Mouse (Mus musculus) MEL (cell line): ENCODE measurements at regions not wholly inside any gene's neighbourhood (a gene's known extent, or its start where the extent isn't known, plus 50 kb on each side); places are given as distances from the start of the nearest gene placed in this dataset.

Experiments used
- DNase-seq: peaks from one replicate; pipeline ENCODE4 v3.0.0; 2011; ENCODE audit warnings: low read depth, low spot score
- H3K27ac ChIP-seq: 2 replicates; pipeline ENCODE4 v1.5.1; 2012; ENCODE audit warnings: low read depth, mild to moderate bottlenecking, control low read depth, low read length, moderate library complexity; ENCODE audit not compliant: control insufficient read depth
- H3K27me3 ChIP-seq, 2 experiments: fragments of 150-350 bp in 1 of 2; sonication (generic) in 1 of 2; 2 replicates each; pipeline ENCODE4 v1.6.1; 2012; ENCODE audit warnings: low read length in 2 of 2, mild to moderate bottlenecking in 2 of 2, improper control_type of control experiment in 1 of 2, moderate library complexity in 1 of 2; ENCODE audit not compliant: insufficient read depth in 2 of 2, control insufficient read depth in 1 of 2
- H3K36me3 ChIP-seq, 2 experiments: 2 replicates each; pipeline ENCODE4 v1.6.1; 2012 to 2014; ENCODE audit warnings: low read length in 2 of 2, improper control_type of control experiment in 1 of 2, inconsistent platforms in 1 of 2, mild to moderate bottlenecking in 1 of 2; ENCODE audit not compliant: insufficient read depth in 2 of 2, control insufficient read depth in 1 of 2
- H3K4me1 ChIP-seq, 2 experiments: fragments of 150-350 bp in 1 of 2; sonication (generic) in 1 of 2; 2 replicates each; pipeline ENCODE4 v1.6.1; 2012; ENCODE audit warnings: low read length in 2 of 2, improper control_type of control experiment in 1 of 2, mild to moderate bottlenecking in 1 of 2; ENCODE audit not compliant: insufficient read depth in 2 of 2, control insufficient read depth in 1 of 2
- H3K4me3 ChIP-seq, 2 experiments: fragments of 150-350 bp in 1 of 2; sonication (generic) in 1 of 2; 2 replicates each; pipeline ENCODE4 v1.5.1; 2012; ENCODE audit warnings: low read depth in 2 of 2, low read length in 2 of 2, mild to moderate bottlenecking in 2 of 2, moderate library complexity in 2 of 2, control low read depth in 1 of 2, improper control_type of control experiment in 1 of 2; ENCODE audit not compliant: control insufficient read depth in 1 of 2, insufficient read depth in 1 of 2
- H3K79me2 ChIP-seq: 2 replicates; pipeline ENCODE4 v1.6.1; 2012; ENCODE audit warnings: mild to moderate bottlenecking, low read length, moderate library complexity; ENCODE audit not compliant: control insufficient read depth, poor library complexity, insufficient read depth
- H3K9ac ChIP-seq: 2 replicates; pipeline ENCODE4 v1.6.1; 2012; ENCODE audit warnings: low read depth, mild to moderate bottlenecking, control low read depth, low read length, moderate library complexity; ENCODE audit not compliant: control insufficient read depth, poor library complexity, severe bottlenecking
- H3K9me3 ChIP-seq: fragments of 150-350 bp; sonication (generic); replicated peaks from 2 replicates; pipeline ENCODE4 v1.6.1; 2012; ENCODE audit warnings: mild to moderate bottlenecking, low read length, improper control_type of control experiment, moderate library complexity; ENCODE audit not compliant: insufficient read depth
- CHD1 ChIP-seq: IDR thresholded peaks from 2 replicates; pipeline ENCODE4 v1.6.1; 2012; ENCODE audit warnings: low read depth, mild to moderate bottlenecking, inconsistent platforms, low read length, improper control_type of control experiment
- CHD2 ChIP-seq: IDR thresholded peaks from 2 replicates; pipeline ENCODE4 v1.6.1; 2011; ENCODE audit warnings: low read length, improper control_type of control experiment
- CTCF ChIP-seq, 3 experiments: IDR thresholded peaks in 2 of 3; conservative IDR thresholded peaks in 1 of 3; 2 replicates each; pipeline ENCODE4 v1.5.1; 2011 to 2012; ENCODE audit warnings: low read length in 3 of 3, low read depth in 2 of 3, mild to moderate bottlenecking in 2 of 3, improper control_type of control experiment in 1 of 3, inconsistent platforms in 1 of 3, mixed read lengths in 1 of 3, moderate library complexity in 1 of 3; ENCODE audit not compliant: control insufficient read depth in 1 of 3, insufficient read depth in 1 of 3, poor library complexity in 1 of 3, severe bottlenecking in 1 of 3
- E2F4 ChIP-seq: IDR thresholded peaks from 2 replicates; pipeline ENCODE4 v1.6.1; 2011; ENCODE audit warnings: low read depth, low read length, improper control_type of control experiment, borderline replicate concordance
- GABPA ChIP-seq: IDR thresholded peaks from 2 replicates; pipeline ENCODE4 v1.6.1; 2012; ENCODE audit warnings: low read depth, mild to moderate bottlenecking, inconsistent platforms, low read length, improper control_type of control experiment, moderate library complexity
- MAZ ChIP-seq: IDR thresholded peaks from 2 replicates; pipeline ENCODE4 v1.6.1; 2012; ENCODE audit warnings: low read depth, mild to moderate bottlenecking, inconsistent platforms, low read length, improper control_type of control experiment
- MEF2A ChIP-seq: IDR thresholded peaks from 2 replicates; pipeline ENCODE4 v1.6.1; 2014; ENCODE audit warnings: low read depth, mild to moderate bottlenecking, inconsistent platforms, low read length, improper control_type of control experiment; ENCODE audit not compliant: poor library complexity, insufficient replicate concordance, severe bottlenecking; ENCODE audit errors: extremely low read depth
- MYC ChIP-seq: IDR thresholded peaks from 2 replicates; pipeline ENCODE4 v1.6.1; 2011; ENCODE audit warnings: low read depth, mild to moderate bottlenecking, low read length, improper control_type of control experiment, moderate library complexity
- NELFE ChIP-seq: IDR thresholded peaks from 2 replicates; pipeline ENCODE4 v1.6.1; 2011; ENCODE audit warnings: low read depth, low read length, improper control_type of control experiment
- POLR2AphosphoS2 ChIP-seq: IDR thresholded peaks from 2 replicates; pipeline ENCODE4 v1.6.1; 2011; ENCODE audit warnings: low read length, improper control_type of control experiment
- RAD21 ChIP-seq: IDR thresholded peaks from 2 replicates; pipeline ENCODE4 v1.6.1; 2011; ENCODE audit warnings: mild to moderate bottlenecking, low read depth, low read length, improper control_type of control experiment
- RCOR1 ChIP-seq: IDR thresholded peaks from 2 replicates; pipeline ENCODE4 v1.6.1; 2012; ENCODE audit warnings: low read depth, mild to moderate bottlenecking, inconsistent platforms, low read length, improper control_type of control experiment
- SMC3 ChIP-seq: IDR thresholded peaks from 2 replicates; pipeline ENCODE4 v1.6.1; 2011; ENCODE audit warnings: low read depth, low read length, improper control_type of control experiment
- TAL1 ChIP-seq: IDR thresholded peaks from 2 replicates; pipeline ENCODE4 v1.6.1; 2012; ENCODE audit warnings: mild to moderate bottlenecking, inconsistent platforms, low read length, moderate library complexity, mixed read lengths
- TBP ChIP-seq: IDR thresholded peaks from 2 replicates; pipeline ENCODE4 v1.8.0; 2011; ENCODE audit warnings: low read depth, low read length, improper control_type of control experiment
- ZC3H11A ChIP-seq: IDR thresholded peaks from 2 replicates; pipeline ENCODE4 v1.6.1; 2012; ENCODE audit warnings: low read depth, mild to moderate bottlenecking, inconsistent platforms, low read length, improper control_type of control experiment
- ZKSCAN1 ChIP-seq: IDR thresholded peaks from 2 replicates; pipeline ENCODE4 v1.6.1; 2012; ENCODE audit warnings: low read depth, mild to moderate bottlenecking, inconsistent platforms, low read length, improper control_type of control experiment, moderate library complexity
- ZMIZ1 ChIP-seq: IDR thresholded peaks from 2 replicates; pipeline ENCODE4 v1.6.1; 2012; ENCODE audit warnings: low read depth, mild to moderate bottlenecking, inconsistent platforms, low read length, improper control_type of control experiment, moderate library complexity

GRCm38 (mm10) chr17:47112556-47113225, 102.3 kb upstream of the Ubr2 start:
- H3K79me2 ChIP-seq, result no peaks in the 10 kb centered on the region
- no peaks in the 10 kb centered on the region; a peak in 1 of 4 replicates for H3K36me3 ChIP-seq
- H3K27ac ChIP-seq, result no peak overlapping the region
- no peaks in the 10 kb centered on the region; a peak in 1 of 4 replicates for H3K27me3 ChIP-seq
- no peaks in the 10 kb centered on the region; a peak in 1 of 4 replicates for H3K4me1 ChIP-seq
- H3K4me3 ChIP-seq, result no peak overlapping the region
- H3K9me3 ChIP-seq, result no peaks in the 10 kb centered on the region
- H3K9ac ChIP-seq, result no peak overlapping the region
- DNase-seq, result peak; percentile 35
- 0 out of 2 replicates have a peak, but pooled peaks have one; percentile 26 for TF ChIP-seq ZC3H11A
- TF ChIP-seq MAZ, result no peak
- no peak for TF ChIP-seq RCOR1
- TF ChIP-seq SMC3, result peak; percentile 57
- peak; percentile 40 for TF ChIP-seq RAD21
- peak; percentile 58 to 67 (median 65) for TF ChIP-seq CTCF (IDR thresholded peaks at IDR 0.05 in 2 of 3, conservative IDR thresholded peaks at IDR 0.05 in 1 of 3; ENCODE audit: control insufficient read depth in 1 of 3, insufficient read depth in 1 of 3, low read depth in 2 of 3, low read length in 3 of 3, poor library complexity in 1 of 3, severe bottlenecking in 1 of 3)

GRCm38 (mm10) chr17:47110836-47111235, 100.5 kb upstream of the Ubr2 start:
- no peaks in the 10 kb centered on the region; a peak in 1 of 4 replicates for H3K4me1 ChIP-seq
- no peak overlapping the region for H3K9ac ChIP-seq
- no peak for TF ChIP-seq TBP
- no peak for TF ChIP-seq CHD1
- H3K36me3 ChIP-seq, result no peaks in the 10 kb centered on the region; a peak in 1 of 4 replicates
- no peaks in the 10 kb centered on the region for H3K9me3 ChIP-seq
- no peaks in the 10 kb centered on the region for H3K79me2 ChIP-seq
- DNase-seq, result no peak
- no peaks in the 10 kb centered on the region; a peak in 1 of 4 replicates for H3K27me3 ChIP-seq
- H3K27ac ChIP-seq, result no peak overlapping the region
- no peak overlapping the region for H3K4me3 ChIP-seq

GRCm38 (mm10) chr17:47104328-47104727, 94.0 kb upstream of the Ubr2 start:
- Histone ChIP-seq H3K9me3 (no peaks in the 10 kb centered on the region), H3K27ac (no peak overlapping the region), H3K4me3 (no peak overlapping the region), H3K27me3 (no peaks in the 10 kb centered on the region; a peak in 1 of 4 replicates), H3K9ac (no peak overlapping the region), H3K4me1 (no peaks in the 10 kb centered on the region), H3K79me2 (no peaks in the 10 kb centered on the region), H3K36me3 (no peaks in the 10 kb centered on the region)
- no peak for TF ChIP-seq MYC
- TF ChIP-seq ZKSCAN1, result no peak
- TF ChIP-seq GABPA, result no peak
- no peak for TF ChIP-seq CHD2
- no peak for TF ChIP-seq TAL1
- no peak for TF ChIP-seq NELFE
- TF ChIP-seq POLR2AphosphoS2, result no peak
- no peak for TF ChIP-seq E2F4
- TF ChIP-seq ZMIZ1, result no peak
- TF ChIP-seq MEF2A, result no peak
- no peak for DNase-seq
